Mouse (Mus musculus) heart, embryonic 12.5 days (tissue): ENCODE results near the gene Pex26. TPM values are rescaled to one million over a fixed set of nuclear protein-coding genes. Genes with fewer than 3 reads are reported as not detected.

Experiments
- ATAC-seq: fragments of 200-750 bp; cut with Nextera tagmentation; 2 replicates; pipeline ENCODE4 v1.8.0; 2017; ENCODE audit warnings: moderate TSS enrichment, moderate library complexity; ENCODE audit not compliant: insufficient number of reproducible peaks, low FRiP score
- H3K27ac ChIP-seq: fragments of 300-500 bp; sonication (generic); 2 replicates; pipeline ENCODE4 v1.5.1; 2016; ENCODE audit warnings: mild to moderate bottlenecking, moderate library complexity; ENCODE audit not compliant: poor library complexity, severe bottlenecking
- H3K27me3 ChIP-seq: fragments of 300-500 bp; sonication (generic); replicated peaks from 2 replicates; pipeline ENCODE4 v1.6.1; 2016; ENCODE audit warnings: mild to moderate bottlenecking, moderate library complexity
- H3K36me3 ChIP-seq: fragments of 300-500 bp; sonication (generic); 2 replicates; pipeline ENCODE4 v1.6.1; 2016; ENCODE audit warnings: mild to moderate bottlenecking, moderate library complexity
- H3K4me1 ChIP-seq: fragments of 300-500 bp; sonication (generic); replicated peaks from 2 replicates; pipeline ENCODE4 v1.6.1; 2016; ENCODE audit warnings: mild to moderate bottlenecking
- H3K4me2 ChIP-seq: fragments of 300-500 bp; sonication (generic); 2 replicates; pipeline ENCODE4 v1.6.1; 2016; ENCODE audit warnings: mild to moderate bottlenecking, moderate library complexity
- H3K4me3 ChIP-seq: fragments of 300-500 bp; sonication (generic); 2 replicates; pipeline ENCODE4 v1.5.1; 2016; ENCODE audit warnings: mild to moderate bottlenecking
- H3K9ac ChIP-seq: fragments of 300-500 bp; sonication (generic); 2 replicates; pipeline ENCODE4 v1.6.1; 2016; ENCODE audit warnings: mild to moderate bottlenecking, moderate library complexity
- H3K9me3 ChIP-seq: fragments of 300-500 bp; sonication (generic); replicated peaks from 2 replicates; pipeline ENCODE4 v1.6.1; 2016; ENCODE audit warnings: mild to moderate bottlenecking, moderate library complexity
- WGBS: fragments of 180-500 bp; shearing (Covaris S2); methylation state at CpG from one replicate; pipeline ENCODE4 v1.1.7; 2016; 5-methylcytosine and 5-hydroxymethylcytosine counted together
- polyA plus RNA-seq: library from polyadenylated mRNA; unstranded; fragments of >200 nt; fragmentation: Nextera tagmentation; extraction: Ambion mirVana; gene quantifications from 2 replicates; pipeline ENCODE4 v1.2.1, GENCODE M21; 2016

Gene Pex26
- polyA plus RNA-seq, 1 experiment from 2014 or later = 6.1 TPM

DNA sequence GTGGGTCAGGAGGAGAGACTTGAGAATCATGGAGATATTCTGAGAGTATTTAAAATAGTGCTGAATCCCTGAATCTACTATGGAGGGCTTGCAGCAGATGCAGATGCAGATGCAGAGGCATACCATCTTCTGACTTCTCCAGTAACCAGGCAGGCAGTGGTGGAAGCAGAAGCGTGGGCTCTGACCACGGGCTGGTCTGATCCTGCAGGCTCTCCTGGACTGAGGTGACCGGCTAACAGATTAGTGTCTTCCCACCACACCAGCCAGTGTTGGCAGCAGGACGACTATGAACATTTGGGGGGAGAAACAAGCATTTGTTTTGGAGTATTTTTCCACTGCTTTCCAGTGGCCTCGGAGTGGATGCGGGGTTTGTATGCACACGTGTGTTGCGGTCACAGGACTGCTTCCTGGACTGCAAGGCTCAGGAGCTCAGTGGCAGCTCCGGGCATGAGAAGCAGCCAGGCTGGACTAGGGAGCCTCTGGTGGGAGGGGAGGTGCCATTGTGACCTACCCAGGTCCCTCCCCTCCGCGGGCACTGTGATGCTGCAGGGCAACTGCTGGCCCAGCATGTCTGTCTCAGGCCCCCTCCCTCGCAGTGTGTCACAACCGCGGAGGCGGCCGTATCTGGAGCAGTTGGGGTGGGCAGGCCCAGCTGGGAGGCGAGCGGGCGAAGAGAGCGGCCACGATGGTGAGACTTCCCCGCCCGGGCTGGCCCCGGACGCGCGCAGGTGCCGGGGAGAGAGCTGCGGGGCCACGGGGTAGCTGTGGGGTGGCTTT is 26.9 kb downstream of the Pex26 start, which contains the start of gene Tuba8:
Tuba8 (plus strand) TSS at position 548 of the 777 bp plus-strand sequence.
- H3K9me3 ChIP-seq = 0 out of 2 replicates have a peak, but pooled peaks cover 9% of the 10 kb centered on the region

GRCm38 (mm10) chr6:121210926-121211289 is 27.4 kb downstream of the Pex26 start:
- peak overlapping the region; percentile 89 for H3K4me2 ChIP-seq
- no peak; the same call in 1 of the 2 replicates for ATAC-seq
- H3K27me3 ChIP-seq = peaks cover 37% of the 10 kb centered on the region
- 0 out of 2 replicates have a peak, but pooled peaks cover 9% of the 10 kb centered on the region for H3K9me3 ChIP-seq
- 0% methylated on average over 12 of the region's 12 CpGs for WGBS
- H3K27ac ChIP-seq = no peak overlapping the region
- H3K9ac ChIP-seq = peak overlapping the region; percentile 61
- H3K4me1 ChIP-seq = peaks cover 25% of the 10 kb centered on the region
- H3K36me3 ChIP-seq = no peaks in the 10 kb centered on the region
- peak overlapping the region; percentile 50 for H3K4me3 ChIP-seq

More for the DNA sequence above, 26.9 kb downstream of the Pex26 start, which contains the start of gene Tuba8:
- Histone ChIP-seq H3K27me3 (peaks cover 37% of the 10 kb centered on the region), H3K4me1 (peaks cover 25% of the 10 kb centered on the region), H3K9ac (peak within 1 kb of the TSS; percentile 61), H3K36me3 (no peaks in the 10 kb centered on the region), H3K27ac (no peak within 1 kb of the TSS), H3K4me2 (peak within 1 kb of the TSS; percentile 89), H3K4me3 (peak within 1 kb of the TSS; percentile 50)
- ATAC-seq = peak; percentile 70
- 4% methylated on average over 30 of the region's 30 CpGs for WGBS

- Histone ChIP-seq H3K27ac (no peak overlapping the region), H3K9me3 (0 out of 2 replicates have a peak, but pooled peaks cover 9% of the 10 kb centered on the region), H3K27me3 (peaks cover 40% of the 10 kb centered on the region), H3K4me3 (peak overlapping the region; percentile 50), H3K36me3 (no peaks in the 10 kb centered on the region), H3K4me1 (peaks cover 25% of the 10 kb centered on the region), H3K4me2 (peak overlapping the region; percentile 89), H3K9ac (0 out of 2 replicates have a peak overlapping the region, but pooled peaks have one; percentile 61)
- WGBS = 11% methylated on average over 5 of the region's 5 CpGs
- ATAC-seq = no peak
Measured at GRCm38 (mm10) chr6:121211743-121212142, 28.3 kb downstream of the Pex26 start.

DNA sequence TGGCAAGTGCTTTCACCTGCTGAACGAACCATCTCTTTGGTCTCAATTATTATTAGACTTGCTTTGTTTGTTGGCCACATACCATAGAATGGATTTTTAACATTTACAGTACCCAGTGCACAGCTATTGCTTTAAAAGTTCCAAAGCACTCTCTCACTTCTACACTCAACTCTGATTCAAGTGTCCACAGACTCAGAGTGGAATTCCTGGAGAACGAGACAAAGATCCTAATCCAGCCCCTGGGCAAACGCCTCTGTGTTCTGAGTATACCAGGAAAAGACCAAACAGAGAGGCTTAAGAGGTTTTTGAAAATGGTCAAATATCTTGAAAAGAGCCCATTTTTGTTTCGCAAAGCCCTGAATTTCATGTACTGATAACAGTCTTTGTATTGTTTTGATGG is 29.5 kb downstream of the Pex26 start:
- no peak overlapping the region for H3K27ac ChIP-seq
- ATAC-seq = no peak
- peaks cover 40% of the 10 kb centered on the region for H3K27me3 ChIP-seq
- no peak overlapping the region for H3K9ac ChIP-seq
- H3K4me3 ChIP-seq = no peak overlapping the region
- 0 out of 2 replicates have a peak, but pooled peaks cover 5% of the 10 kb centered on the region for H3K9me3 ChIP-seq
- peaks cover 25% of the 10 kb centered on the region for H3K4me1 ChIP-seq
- 69% methylated on average over 4 of the region's 4 CpGs for WGBS
- H3K36me3 ChIP-seq = no peaks in the 10 kb centered on the region
- no peak overlapping the region for H3K4me2 ChIP-seq

DNA sequence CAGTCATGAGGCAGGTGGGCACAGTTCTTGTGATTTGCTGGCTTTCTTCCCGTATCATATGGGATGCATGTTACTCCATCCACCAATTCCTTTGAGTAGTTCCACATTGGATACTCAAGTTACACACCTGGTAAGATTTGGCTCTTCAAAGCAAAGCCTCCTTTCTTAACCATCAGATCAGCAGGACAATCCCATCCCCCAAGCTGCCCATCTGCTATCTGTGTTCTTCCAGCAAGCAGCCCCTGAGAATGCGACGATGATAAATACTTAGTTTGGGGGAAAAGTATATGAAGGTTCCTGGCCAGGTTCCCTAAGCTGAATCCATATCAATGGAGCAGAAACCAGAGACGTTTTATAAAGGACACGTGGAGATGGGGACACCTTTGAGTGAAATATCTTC is 30.8 kb downstream of the Pex26 start:
- Histone ChIP-seq H3K4me1 (peaks cover 28% of the 10 kb centered on the region), H3K9me3 (0 out of 2 replicates have a peak, but pooled peaks cover 3% of the 10 kb centered on the region), H3K4me2 (no peak overlapping the region), H3K27ac (no peak overlapping the region), H3K27me3 (peaks cover 36% of the 10 kb centered on the region), H3K4me3 (no peak overlapping the region), H3K36me3 (no peaks in the 10 kb centered on the region), H3K9ac (no peak overlapping the region)
- WGBS = 76% methylated on average over 5 of the region's 5 CpGs
- no peak for ATAC-seq

GRCm38 (mm10) chr6:121214667-121215330 is 31.3 kb downstream of the Pex26 start:
- Histone ChIP-seq H3K27ac (no peak overlapping the region), H3K9me3 (0 out of 2 replicates have a peak, but pooled peaks cover 3% of the 10 kb centered on the region), H3K4me3 (no peak overlapping the region), H3K36me3 (no peaks in the 10 kb centered on the region), H3K9ac (no peak overlapping the region), H3K4me1 (peaks cover 32% of the 10 kb centered on the region), H3K27me3 (peaks cover 31% of the 10 kb centered on the region), H3K4me2 (no peak overlapping the region)
- 65% methylated on average over 8 of the region's 8 CpGs for WGBS
- ATAC-seq = no peak

DNA sequence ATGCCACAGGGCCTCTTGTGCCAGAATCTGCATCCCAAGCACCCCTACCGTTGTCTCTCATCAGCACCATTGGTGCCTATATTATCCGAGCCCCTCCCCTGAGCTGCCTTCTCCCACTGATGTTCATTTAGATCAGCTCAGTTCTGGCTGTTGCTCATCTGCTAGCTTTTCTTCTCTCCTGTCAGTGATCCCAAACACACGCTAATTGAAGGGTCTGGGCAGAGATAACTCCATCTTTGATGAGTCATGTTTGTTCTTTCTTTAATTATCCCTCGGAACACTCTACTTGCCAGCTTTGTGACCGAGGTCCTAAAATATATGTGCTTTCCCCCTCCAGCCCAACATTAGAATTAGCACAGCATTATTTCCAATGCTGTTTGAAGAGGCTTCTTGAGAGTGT is 31.9 kb downstream of the Pex26 start:
- ATAC-seq = no peak
- Histone ChIP-seq H3K27me3 (peaks cover 26% of the 10 kb centered on the region), H3K9me3 (0 out of 2 replicates have a peak, but pooled peaks cover 3% of the 10 kb centered on the region), H3K4me3 (no peak overlapping the region), H3K36me3 (no peaks in the 10 kb centered on the region), H3K27ac (no peak overlapping the region), H3K4me1 (peaks cover 30% of the 10 kb centered on the region), H3K9ac (no peak overlapping the region), H3K4me2 (no peak overlapping the region)
- WGBS = 64% methylated on average over 5 of the region's 5 CpGs

DNA sequence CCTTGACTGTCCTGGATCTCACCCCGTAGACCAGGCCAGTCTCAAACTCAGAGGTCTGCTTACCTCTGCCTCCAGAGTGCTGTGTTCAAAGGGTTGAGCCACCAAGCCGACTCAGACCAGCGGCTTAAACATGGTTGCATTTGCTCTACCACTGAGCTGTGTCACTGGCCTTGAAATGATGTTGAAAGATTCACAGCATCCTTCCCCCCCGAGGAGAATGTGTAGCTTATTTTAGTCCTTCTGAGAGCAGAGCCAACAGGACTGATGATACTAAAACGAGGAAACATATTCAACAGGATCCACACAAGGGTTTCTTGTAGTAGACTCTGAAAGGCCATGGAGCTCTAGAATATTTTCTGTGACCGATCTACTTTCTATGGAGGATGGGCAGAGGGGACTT is 32.4 kb downstream of the Pex26 start:
- no peak overlapping the region for H3K27ac ChIP-seq
- peaks cover 24% of the 10 kb centered on the region for H3K4me1 ChIP-seq
- H3K4me2 ChIP-seq = no peak overlapping the region
- H3K27me3 ChIP-seq = peaks cover 21% of the 10 kb centered on the region
- no peak for ATAC-seq
- H3K36me3 ChIP-seq = no peaks in the 10 kb centered on the region
- H3K9me3 ChIP-seq = 0 out of 2 replicates have a peak, but pooled peaks cover 3% of the 10 kb centered on the region
- 75% methylated on average over 6 of the region's 6 CpGs for WGBS
- no peak overlapping the region for H3K9ac ChIP-seq
- no peak overlapping the region for H3K4me3 ChIP-seq

GRCm38 (mm10) chr6:121216589-121217255 is 33.3 kb downstream of the Pex26 start:
- Histone ChIP-seq H3K4me3 (no peak overlapping the region), H3K36me3 (no peaks in the 10 kb centered on the region), H3K27me3 (peaks cover 13% of the 10 kb centered on the region), H3K9me3 (0 out of 2 replicates have a peak, but pooled peaks cover 3% of the 10 kb centered on the region), H3K4me1 (peaks cover 16% of the 10 kb centered on the region), H3K9ac (no peak overlapping the region), H3K27ac (no peak overlapping the region), H3K4me2 (no peak overlapping the region)
- WGBS = 69% methylated on average over 5 of the region's 5 CpGs
- ATAC-seq = no peak

GRCm38 (mm10) chr6:121218002-121218401 is 34.5 kb downstream of the Pex26 start:
- Histone ChIP-seq H3K4me3 (no peak overlapping the region), H3K4me2 (no peak overlapping the region), H3K9me3 (0 out of 2 replicates have a peak, but pooled peaks cover 4% of the 10 kb centered on the region), H3K9ac (no peak overlapping the region), H3K36me3 (no peaks in the 10 kb centered on the region), H3K27ac (no peak overlapping the region), H3K27me3 (0 out of 2 replicates have a peak, but pooled peaks cover 3% of the 10 kb centered on the region), H3K4me1 (peaks cover 13% of the 10 kb centered on the region; the same call in 1 of the 2 replicates)
- 84% methylated on average over 7 of the region's 7 CpGs for WGBS
- no peak for ATAC-seq
